Mouse (Mus musculus): Measurements from ENCODE around the gene Nwd2. TPM values are rescaled to one million over a fixed set of nuclear protein-coding genes. Genes with fewer than 3 reads are reported as not detected.
A peak's percentile ranks its signal among the peaks of the same experiment; 100 is the strongest.

The Nwd2 gene
- total RNA-seq, 2 experiments from 2014 or later, result 0.07 to 0.11 TPM

DNA sequence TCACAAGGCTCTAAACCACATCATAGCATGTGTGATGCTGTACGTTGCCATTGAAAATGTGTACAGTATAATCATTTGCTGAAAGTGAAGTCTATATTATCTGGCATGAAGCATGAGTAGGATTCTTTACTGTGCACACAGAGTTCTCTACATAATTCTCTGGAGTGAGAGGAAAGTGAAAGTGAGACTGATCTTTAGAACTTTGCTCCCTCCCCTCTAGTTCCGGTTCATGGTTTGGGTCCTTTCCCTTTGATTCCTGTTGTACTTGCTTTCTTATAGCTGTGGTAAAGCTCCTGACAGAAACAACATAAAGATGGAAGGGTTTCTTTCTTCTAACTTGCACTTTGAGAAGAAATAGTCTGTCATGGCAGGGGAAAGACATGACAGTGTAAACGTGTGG, 107.0 kb downstream of the Nwd2 start:
- DNase-seq, result no peak

GRCm38 (mm10) chr5:63765886-63766285, 117.0 kb downstream of the Nwd2 start:
- no peak for DNase-seq

- DNase-seq, result peak; percentile 51
Measured at GRCm38 (mm10) chr5:63766715-63767114, 117.8 kb downstream of the Nwd2 start.

GRCm38 (mm10) chr5:63767464-63767863, 118.6 kb downstream of the Nwd2 start:
- no peak for DNase-seq

DNA sequence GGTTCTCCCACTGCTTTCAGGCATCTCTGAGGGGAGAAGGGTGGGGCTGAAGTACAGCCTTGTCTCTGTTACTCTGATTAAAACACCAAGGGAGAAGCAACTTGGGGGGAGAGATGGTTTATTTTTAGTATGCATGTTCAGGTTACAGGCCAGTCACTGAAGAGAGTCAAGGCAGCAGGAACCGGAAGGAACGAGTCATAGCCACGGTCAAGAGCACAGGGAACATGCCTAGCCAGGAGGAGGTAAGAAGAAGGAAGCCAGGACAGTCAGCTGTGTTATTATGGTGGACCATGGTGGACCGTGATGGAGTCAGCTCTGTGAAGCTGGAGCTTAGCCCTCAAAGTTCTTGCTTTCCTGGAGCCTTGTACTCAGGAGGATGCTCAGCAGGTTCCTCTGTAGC, 119.3 kb downstream of the Nwd2 start:
- DNase-seq, result no peak

DNA sequence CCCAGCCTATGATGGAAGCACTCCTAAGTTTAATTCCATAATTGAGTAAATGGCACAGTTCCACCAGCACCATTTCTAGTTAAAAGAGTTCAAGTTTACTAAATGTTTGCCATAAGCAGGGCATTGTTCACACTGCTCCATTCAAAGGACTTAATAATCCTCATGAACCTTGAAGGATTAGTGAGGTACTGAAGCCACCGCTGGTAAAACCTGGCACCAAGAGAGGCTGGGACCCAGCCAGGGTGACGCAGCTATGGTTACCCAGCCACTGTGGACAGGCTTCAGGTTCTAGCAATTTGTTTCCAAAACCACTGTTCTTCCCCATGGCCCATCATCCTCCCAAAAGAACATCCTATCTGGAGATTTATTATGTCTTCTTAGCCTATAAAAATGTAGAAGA, 124.1 kb downstream of the Nwd2 start:
- no peak for DNase-seq

- DNase-seq, result no peak
Measured at GRCm38 (mm10) chr5:63773603-63774002, 124.7 kb downstream of the Nwd2 start.

DNA sequence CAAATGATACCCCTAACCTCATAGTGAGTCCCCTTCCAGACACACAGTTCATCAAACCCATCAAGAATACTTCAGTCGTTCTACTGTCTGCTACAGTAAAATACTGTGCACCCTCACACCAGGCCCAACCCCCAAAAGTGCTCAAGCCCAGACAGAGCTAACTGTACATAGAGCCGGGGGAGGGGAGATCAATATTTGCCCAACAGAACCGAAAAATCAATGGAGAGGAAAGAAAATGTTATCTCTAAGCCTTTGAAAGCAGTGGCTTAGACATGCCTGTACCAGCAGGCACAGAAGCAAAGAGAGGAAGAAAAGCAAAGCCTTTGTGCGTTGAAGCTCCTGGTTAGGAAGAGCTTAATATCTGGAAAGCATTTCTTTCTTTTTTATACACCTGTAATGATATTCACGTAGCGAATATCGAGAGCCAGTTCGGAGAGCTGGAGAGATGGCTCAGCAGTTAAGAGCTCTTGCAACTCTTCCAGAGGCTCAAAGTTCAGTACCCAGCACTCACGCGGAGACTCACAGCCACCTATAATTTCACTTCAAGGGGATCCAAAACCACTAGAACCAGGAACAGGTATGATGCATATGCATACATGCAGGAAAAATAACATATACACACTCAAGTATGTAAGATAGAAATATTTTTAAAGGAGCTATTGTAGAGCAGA, 139.4 kb downstream of the Nwd2 start:
- DNase-seq, result no peak

GRCm38 (mm10) chr5:63811819-63812508, 163.1 kb downstream of the Nwd2 start, which contains the start of gene 0610040J01Rik:
0610040J01Rik (plus strand) TSS chr5:63812363.
- DNase-seq, result peak; percentile 56

GRCm38 (mm10) chr5:63812509-63812865, 163.6 kb downstream of the Nwd2 start:
- DNase-seq, result no peak

DNA sequence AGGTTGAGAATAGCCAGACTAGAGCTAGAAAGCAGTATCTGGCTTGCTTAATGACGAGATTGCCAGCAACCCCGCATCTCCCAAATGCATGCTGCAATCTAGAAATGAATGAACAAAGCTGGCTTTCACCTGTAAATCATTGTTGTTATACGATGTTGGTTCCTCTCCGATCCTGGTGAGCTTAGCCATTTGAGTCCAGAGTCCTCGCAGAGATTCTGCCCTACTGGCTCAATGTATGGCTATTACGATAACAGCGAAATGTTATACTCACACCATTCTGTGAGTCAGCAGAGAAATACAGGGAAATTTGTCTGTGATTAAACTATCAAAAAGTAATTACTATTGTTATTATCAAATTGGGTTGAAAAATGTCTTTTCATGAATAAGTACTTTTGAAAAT, 167.7 kb downstream of the Nwd2 start:
- DNase-seq, result no peak

DNA sequence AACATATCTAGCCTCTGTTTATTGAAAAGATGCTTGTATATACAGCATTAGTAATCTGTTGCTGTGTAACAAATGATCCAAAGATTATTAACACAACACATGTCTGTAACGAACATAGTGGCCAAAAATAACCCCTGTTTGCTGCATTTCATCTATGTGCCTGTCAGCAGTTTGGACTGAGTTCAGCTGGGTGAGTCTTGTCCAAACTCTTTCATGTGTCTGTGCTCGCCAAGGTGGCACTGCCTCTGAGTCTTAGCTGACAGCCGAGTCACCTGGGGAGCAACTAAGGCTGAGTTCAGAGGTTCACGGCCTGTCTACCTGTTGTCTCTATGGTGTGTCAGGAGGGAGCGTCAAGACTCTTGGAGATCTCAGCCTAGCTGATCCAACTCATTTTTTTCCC, 168.4 kb downstream of the Nwd2 start:
- DNase-seq, result no peak

GRCm38 (mm10) chr5:63818975-63819374, 170.1 kb downstream of the Nwd2 start:
- DNase-seq, result no peak

DNA sequence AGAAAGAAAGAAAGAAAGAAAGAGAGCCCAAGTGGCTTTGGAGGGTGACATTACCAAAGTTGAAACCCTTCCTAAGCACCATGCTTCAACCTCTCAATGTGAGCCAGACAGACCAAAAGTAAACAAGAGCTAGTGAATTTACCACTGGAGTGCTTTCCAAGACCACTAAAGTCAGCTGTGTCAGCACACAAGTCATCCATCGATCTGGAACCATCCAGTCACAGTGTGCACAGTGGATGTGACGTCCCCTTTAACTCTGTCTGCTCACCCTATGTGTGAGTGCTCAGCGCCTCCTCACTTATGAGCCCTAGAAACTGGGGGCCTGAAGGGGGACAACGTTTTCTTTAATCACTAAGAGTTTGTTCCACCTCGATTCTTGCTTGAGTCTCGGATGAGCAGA, 170.6 kb downstream of the Nwd2 start:
- DNase-seq, result no peak

DNA sequence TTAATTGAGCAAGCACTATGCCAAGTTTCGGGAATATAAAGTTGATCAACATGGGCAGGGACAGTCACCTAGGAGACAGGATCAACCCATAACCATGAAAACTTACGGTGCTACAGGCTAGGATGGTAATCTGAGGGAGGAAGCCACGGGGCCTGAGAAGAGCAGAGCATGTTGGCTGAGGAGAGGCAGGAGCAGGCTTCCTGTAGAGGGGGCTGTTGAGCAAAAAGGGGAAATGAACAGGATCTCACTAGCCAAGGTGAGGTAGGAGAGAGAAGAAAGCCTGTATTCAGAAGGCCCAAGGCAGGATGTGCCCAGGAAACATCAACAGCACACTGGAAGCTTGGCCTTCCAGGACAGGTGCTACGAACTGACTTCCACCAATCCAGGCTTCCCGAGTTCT, 172.3 kb downstream of the Nwd2 start:
- no peak for DNase-seq

GRCm38 (mm10) chr5:63821860-63822259, 173.0 kb downstream of the Nwd2 start:
- no peak for DNase-seq

GRCm38 (mm10) chr5:63823362-63824332, 174.7 kb downstream of the Nwd2 start:
- no peak for DNase-seq

DNA sequence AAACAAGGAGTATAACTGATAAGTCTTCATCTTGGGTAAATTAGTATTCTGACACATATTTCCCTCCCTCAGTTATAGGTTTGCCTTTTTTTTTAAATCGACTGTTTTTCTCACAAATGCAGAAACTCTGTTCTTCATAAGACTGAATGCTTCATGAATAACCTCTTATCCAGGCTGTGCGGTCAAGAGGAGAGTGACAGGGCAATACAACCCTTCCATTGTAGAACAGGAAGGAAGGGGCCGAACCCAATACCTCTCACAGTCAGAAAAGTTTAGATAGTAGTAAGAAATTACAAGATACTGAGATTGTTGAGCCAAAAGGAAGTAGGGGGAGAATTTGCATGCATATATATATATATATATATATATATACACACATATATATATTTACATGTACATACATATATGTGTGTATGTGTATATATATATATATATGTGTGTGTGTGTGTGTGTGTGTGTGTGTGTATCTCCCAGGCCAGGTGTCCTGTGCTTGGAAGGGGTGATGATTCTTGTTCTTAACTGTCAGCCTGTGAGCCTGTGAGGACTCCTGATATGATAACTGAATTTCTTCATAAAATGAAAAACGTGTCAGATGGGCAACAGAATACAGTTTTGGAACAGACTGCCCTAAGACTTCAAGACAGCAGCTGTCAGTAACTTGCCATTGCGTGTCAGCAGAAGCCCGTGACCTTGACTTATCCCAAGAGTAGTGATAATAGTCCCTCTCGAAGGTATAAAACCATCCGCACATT, 175.9 kb downstream of the Nwd2 start:
- no peak for DNase-seq

- DNase-seq, result no peak
Measured at GRCm38 (mm10) chr5:63825881-63826280, 177.0 kb downstream of the Nwd2 start.

- no peak for DNase-seq
Measured at GRCm38 (mm10) chr5:63827006-63827405, 178.1 kb downstream of the Nwd2 start.

- DNase-seq, result no peak
Measured at GRCm38 (mm10) chr5:63827415-63828053, 178.6 kb downstream of the Nwd2 start.

Measured in gastrocnemius, postnatal 10 days (tissue).